Mouse (Mus musculus) hindlimb bud, embryonic 11.5 days (tissue): ENCODE results near the gene Hoxc9.

Experiments
- DNase-seq: peaks from one replicate; pipeline ENCODE4 v3.0.0-alpha.2; 2012; ENCODE audit warnings: low read depth, low spot score; ENCODE audit errors: extremely low spot score

Gene Hoxc9

DNA sequence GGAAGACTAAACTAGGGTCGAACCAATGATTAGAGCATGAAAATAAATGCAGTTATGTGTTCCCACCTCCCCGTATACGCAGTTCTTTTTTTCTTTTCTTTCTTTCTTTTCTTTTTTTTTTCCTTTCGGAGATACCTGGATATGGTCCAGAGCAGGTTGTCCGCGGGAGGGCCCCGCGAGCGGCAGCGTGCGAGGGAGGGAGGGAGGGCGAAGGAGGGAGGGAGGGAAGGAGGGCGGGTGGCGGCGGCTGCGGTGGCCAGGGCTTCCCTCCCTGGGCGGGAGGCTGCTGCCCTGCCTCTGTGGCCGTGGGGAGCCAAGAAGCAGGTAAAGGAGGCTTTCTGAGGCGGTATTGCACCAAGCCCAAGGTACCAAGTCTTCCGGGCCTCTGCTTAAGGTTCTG lies at the start of gene Hoxc9:
Gene Hoxc9 (plus strand): TSS at position 269 of the 400 bp plus-strand sequence.
- no peak for DNase-seq

DNA sequence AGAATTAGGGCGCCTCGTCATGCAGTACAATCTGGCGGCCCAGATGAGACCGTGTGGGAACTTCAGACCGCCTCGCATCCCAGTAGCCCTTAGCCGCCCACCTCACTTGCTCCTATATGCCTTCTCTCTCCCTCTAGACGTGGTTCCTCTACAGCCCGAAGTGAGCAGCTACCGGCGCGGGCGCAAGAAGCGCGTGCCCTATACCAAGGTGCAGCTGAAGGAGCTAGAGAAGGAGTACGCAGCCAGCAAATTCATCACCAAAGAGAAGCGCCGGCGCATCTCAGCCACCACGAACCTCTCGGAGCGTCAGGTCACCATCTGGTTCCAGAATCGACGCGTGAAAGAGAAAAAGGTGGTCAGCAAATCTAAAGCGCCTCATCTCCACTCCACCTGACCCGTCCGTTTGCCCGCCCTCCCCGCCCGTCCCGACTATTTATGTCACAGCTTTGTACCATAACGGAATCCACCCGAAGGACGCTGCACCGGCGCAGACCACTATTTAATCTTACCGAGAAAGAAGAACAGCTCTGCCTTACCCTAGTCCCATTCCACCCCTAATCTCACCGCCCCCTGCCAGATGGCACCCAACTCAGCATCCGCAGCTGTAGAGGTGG lies 49.1 kb upstream of the Hoxc9 start:
- DNase-seq, result no peak

DNA sequence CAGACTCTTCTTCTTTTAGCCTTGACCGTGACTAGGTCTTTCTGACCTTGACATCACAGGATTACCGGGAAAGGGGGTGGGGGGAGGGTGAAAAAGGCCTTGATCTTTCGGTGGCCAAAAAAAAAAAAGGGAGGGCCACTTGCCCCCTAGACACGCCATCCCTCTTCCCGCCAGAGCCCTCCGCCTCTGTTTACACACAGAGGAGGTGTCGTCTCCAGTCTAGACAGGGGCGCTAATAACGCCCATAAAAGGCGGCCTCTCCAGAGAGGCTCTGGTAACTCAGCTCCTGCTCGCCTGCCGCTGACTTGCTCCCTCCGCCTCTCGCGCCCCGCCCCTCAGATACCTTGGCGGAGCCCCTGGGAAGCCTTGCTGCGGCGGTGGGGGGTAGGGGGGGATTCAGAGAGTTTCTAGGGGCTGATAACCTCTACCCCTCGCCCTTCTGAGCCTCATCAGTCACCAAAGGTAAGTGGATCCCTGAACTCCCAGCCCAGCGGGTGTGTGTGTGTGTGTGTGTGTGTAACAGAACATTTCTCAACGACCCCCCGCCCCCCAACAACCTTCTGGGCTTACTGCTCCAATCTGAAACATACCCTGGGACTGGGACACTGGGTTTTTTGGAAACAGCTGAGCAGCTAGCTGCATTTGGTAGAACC lies 44.4 kb upstream of the Hoxc9 start:
- no peak for DNase-seq

DNA sequence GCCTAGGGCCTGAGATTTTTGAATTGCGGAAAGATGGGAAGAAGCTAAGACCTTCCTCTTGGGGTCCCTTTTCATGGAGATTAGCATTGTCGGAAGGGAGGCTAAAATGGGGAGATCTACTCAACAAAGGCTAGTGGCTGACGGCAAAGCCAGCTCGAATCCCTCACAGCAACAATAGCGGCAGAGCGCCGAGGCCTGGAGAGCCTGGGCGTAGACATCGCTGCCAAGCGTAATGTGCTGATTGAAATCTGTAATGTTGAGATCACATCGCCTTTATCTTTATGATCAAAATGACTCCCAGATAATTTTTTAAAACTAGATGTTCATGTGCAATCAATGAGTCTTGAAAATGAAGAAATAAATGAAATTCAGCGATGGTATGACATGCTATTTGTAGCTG lies 41.8 kb upstream of the Hoxc9 start:
- no peak for DNase-seq

DNA sequence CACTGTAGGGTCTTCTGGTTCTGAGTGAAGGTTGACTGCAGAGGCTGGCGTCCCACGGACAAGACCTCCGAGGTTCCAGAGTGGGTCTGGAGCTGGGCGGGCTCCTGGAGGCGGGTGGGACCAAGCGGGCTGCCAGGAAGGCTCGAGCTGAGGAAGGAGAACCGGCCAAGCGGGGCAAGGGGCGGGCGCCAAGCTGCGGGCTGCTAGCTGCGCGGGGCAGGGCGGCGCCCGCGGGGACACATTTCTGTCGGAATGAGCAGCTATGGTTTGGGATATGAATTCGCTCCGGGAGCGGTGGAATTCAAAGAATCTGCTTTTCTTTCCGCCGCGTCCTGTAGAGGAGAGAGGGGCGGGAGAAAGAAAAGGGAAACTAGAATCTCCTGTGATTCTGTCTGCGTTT lies 41.3 kb upstream of the Hoxc9 start:
- DNase-seq, result no peak

DNA sequence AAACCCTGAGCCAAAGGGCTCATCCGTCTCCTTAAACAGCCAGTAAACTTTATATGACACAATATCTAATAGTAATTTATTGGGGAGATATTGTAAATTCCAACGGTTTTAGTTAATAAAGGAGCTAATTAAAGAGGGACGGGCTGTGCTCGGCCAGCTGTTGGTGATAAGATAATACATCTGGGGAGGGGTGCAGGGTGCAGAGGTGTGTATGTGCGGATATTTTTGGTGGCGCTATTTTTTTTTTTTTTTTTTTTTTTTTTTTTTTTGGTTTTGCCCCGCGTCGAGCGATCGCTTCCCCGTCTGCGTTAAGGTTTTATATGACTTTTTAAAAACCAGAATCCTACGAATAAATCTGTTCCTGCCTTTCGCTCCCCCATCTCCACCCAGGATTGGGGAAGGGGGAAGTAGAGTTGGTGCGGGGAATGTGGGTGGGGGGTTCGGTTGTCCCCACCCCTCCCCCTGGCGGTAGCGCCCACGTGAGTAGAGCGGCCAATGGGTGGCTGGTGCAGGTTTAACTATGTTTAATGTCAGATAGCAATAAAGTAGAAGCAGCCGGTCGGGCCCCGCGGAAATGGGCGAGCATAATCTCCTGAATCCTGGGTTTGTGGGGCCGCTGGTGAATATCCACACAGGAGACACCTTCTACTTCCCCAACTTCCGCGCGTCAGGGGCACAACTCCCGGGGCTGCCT lies 39.8 kb upstream of the Hoxc9 start, which contains the start of gene Hoxc12:
Gene Hoxc12 (plus strand): TSS at position 479 of the 694 bp plus-strand sequence.
- no peak for DNase-seq

DNA sequence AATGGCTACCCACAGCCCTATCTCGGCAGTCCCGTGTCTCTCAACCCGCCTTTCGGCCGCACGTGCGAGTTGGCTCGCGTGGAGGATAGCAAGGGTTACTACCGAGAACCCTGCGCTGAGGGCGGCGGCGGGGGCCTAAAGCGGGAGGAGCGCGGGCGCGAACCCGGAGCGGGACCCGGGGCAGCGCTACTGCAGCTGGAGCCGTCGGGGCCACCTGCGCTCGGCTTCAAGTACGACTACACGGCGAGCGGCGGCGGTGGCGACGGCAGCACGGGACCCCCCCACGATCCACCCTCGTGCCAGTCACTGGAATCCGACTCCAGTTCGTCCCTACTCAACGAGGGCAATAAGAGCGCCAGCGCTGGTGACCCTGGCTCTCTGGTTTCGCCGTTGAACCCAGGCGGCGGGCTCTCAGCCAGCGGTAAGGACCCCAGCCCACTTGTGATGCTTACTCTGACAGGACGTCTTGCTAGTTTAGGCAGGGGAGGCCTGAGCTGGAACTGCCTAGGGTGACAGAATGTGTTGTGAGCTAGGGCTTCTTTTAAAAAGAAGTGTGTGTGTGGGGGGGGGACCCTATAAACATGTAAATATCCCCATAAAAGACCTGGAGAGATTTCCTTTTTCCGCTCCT lies 39.1 kb upstream of the Hoxc9 start:
- DNase-seq, result no peak

DNA sequence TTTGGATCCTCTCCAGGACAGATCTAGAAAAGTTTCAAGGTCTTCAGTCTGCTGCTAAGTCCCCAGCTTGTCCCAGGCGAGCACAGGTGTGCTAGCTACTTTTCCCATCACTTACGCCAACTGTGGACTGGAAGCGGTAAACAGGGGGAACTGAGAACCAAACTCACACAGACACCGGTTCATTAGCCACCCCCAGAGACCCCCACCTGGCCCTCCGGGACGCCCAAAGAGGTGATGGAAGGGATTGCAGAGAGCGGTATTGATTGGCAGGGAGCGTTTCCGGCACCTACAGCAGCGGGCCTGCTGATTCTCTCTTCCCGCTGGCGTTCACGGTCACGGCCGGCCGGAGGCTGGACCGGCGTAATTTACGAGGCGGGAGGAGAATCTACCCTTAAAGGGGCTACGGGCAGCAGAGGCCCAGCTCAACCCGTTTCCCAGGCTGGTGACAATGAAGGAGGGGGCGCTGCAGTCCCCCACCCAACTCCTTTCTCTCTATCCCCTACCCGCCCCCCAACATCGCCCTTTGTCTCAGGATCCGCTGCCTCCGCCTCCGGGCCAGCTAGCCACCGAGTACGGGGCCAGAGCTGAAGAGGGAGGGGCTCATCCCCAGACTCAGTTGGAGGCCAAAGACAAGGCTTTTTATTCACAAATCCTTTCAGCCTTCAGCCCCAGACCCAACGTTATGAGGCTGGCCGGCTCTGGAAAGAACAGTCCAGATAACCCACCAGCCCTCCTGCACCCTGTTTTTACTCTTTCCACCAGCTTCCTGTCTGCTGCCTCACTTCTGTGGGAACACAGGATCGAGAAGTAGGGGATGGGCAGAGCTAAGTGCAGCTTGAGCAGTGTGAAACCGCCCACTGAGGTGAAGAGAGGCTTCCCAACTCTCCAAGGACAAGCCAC lies 36.7 kb upstream of the Hoxc9 start:
- no peak for DNase-seq

DNA sequence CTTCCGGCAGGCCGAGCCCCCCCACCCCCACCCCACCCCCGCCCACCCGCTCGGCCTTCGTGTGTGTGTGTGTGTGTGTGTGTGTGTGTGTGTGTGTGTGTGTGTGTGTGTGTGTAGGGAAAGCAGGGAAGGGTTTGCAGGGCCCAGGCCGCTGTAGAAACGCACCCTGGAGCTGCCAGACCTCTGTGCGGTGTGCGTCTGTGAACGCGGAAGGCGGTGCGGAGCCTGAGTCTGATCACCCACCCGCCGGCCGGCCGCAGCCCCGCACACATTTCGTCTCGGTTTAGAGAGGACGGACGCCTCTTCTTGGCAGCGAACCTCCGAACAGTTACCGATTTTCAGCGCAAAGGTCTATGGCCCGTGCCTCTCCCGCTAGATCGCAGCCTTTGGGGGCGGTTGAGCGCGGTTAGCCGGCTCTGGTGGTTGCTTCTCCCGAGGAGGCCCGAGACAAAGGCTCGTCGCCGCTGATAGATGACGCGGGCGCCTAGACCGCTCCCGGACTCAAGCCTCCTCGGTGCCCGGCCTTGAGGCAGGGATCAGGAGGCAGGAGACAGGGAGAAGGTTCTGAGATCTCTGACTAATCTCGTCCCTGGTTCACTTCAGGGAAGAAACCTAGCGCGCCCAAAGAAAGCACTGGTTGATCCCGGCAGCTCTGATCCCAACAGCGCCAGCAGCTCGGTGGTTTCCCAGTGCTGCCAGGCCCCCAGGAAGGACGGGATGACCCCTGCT lies 33.3 kb upstream of the Hoxc9 start:
- DNase-seq, result no peak

DNA sequence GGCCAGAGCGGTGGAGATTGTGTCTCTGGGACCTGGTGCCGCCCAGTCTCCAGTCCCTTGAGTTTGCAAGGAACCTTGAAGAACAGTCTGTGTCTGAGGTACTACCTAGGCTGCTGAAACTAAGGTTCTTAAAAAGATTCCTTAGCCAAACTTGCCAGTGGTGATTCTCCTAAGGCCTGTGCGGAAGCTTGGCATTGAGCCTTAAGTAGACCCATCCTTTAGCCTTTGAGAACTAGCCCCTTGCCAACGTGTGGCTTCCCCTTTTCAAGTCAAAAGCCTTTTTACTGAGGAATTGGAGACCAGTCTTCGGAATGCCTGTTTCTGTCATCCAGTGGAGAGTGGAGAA lies 32.8 kb upstream of the Hoxc9 start:
- no peak for DNase-seq

DNA sequence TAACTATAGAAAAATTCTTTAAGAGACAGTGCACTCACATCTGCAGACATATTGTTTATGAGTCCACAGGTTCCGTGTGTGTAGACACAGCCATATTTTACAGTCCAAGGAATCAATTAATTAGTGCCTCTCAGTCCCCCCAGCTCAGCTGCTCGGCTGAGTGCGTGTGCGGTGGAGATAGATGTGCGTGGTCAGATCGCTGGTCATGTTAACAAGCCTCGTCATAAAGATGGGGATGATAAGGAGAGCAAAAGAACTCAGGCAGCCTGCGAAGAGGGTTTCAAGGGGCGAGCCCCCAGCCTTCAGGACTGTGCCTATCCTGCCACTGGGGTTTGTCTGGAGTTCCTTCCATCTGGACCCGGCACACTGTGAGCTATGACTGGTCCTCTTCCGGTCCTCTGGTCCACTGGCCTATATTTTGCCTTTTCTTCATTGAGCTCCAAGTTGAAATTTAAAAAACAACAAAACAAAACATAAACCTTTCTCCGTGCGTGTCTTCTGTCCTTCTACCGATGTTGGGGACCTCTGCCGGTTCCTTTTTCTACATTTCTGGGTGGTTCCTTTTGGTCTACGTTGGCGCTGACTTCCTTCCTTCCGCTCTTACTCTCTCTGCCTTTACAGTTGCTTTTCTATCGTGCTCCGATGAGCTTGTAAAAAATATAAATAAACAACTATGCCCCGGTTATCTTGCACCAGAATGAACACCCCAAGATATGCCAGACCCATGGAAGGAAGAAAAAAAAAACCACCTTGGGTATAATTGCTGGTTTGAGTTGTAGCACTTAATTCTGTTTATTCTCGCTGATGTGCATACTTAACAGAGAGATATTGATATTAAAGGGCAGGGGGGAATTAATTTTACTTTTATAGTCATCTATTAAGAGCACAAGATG lies 30.8 kb upstream of the Hoxc9 start:
- DNase-seq, result no peak

DNA sequence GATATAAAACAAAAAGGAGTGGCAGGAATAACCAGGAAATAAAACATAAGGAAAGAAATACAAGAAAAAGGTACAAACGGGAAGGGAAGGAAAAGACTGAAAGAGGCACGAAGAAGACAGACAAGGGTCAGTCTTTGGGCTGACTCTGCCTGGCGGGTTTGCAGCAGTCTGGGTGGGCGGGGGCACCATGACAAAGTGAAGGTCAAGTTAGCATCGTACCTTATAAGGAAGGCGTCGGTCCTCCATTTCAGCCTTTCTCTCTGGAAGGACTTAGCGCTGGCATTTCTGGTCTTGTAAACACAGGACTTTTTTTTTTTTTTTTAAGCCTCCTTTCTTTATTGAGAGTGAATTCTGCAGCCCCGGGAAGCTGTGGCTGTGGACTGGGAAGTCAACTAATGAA lies 29.0 kb upstream of the Hoxc9 start:
- no peak for DNase-seq

DNA sequence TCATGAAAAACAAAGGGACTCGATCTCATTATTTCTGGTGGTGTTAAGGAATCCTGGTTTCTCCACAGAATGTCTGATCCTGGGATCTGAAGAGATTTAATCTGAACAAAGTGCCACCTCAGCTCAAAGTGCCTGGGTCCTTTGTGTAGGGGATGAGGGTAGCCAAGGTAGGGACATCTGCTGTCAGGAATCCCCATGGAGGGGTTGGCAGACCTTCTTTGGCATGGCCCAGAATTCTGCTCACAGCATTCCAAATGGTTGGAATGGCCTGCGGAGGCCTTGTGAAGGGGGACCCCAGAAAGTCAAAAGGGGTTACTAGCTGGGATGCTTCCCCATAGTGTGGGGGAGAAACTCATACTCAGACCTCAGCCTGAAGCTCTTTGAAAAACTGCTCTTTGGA lies 27.4 kb upstream of the Hoxc9 start:
- no peak for DNase-seq

DNA sequence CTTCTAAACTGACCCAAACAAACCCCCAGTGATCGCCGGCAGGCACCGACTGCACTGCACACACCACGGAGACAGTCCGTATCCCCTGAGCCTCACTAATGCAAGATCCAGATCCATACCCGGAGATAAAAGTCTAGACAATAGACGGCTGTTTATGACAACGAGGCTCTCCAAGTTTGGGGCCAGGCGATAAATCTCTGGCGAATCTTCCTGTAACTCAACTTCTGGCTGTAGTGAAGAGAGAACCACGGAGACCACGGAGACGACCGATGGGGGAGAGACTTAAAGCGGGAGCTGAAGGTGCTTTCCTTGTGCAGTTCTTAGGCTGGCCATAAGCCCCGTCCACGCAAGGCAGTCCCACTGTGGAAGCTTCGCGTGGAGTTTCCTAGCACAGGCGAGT lies 26.5 kb upstream of the Hoxc9 start:
- no peak for DNase-seq

DNA sequence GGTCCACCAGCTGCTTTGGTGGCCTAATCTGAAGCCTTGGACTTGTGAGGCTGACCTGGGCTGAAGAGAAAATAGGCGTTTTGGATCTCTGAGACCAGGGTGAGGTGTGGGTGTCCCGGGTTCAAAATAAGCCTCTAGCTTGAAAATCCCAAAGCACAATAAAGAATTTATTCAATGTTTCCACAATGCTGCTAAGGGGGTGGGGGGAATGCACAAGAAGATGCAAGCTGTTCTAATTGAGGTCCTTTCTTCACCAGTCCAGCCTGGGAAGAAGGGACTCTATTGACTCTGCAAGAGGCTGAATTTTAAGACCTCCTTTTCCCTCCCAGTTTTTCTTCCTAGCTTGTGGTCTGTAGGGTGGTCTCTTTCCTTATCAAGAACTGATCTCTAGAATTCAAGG lies 25.4 kb upstream of the Hoxc9 start:
- DNase-seq, result no peak

DNA sequence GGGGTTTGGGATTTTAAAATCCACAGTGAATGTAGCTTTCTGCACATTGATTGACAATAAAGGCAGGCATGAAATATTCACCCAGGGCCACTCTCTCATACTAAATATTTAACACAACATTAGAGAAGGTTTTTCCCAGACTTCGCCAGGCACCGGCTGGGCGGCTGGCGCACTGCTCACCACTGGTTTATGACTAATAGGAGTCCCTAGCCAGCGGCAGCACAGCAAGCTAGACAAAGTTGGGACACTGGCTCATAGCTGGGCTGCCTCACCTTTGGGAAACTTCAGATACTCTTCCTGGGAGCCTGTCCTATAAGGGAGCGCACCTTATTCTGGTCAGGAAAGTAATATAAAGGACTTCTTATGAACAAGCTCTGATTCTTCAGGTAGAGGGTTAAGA lies 22.7 kb upstream of the Hoxc9 start:
- no peak for DNase-seq

DNA sequence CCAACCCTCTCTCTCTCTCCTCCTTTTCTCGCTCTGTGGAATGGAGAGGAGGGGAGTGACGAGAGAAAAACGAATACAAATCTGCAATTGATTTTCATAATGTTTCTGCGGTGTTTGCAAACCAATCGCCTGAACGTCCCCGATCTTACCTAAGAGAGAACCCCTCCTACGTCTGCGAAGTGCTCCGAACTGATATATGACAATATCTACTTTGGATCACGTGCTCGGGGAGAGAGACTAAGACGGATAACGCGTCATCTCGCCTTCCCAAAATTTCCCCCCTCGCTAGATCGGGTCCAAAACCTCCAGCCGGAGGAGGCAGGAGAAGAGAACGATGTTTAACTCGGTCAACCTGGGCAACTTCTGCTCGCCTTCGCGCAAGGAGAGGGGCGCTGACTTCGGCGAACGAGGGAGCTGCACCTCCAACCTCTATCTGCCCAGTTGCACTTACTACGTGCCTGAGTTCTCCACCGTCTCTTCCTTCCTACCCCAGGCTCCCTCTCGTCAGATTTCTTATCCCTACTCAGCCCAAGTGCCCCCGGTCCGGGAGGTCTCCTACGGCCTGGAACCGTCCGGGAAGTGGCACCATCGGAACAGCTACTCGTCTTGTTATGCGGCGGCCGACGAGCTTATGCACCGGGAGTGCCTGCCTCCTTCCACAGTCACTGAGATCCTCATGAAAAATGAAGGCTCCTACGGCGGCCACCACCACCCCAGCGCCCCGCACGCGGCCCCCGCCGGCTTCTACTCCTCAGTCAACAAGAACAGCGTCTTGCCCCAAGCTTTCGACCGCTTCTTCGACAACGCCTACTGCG lies 21.8 kb upstream of the Hoxc9 start, which contains the start of gene Hoxc11:
Gene Hoxc11 (plus strand): TSS at position 236 of the 815 bp plus-strand sequence.
- no peak for DNase-seq

DNA sequence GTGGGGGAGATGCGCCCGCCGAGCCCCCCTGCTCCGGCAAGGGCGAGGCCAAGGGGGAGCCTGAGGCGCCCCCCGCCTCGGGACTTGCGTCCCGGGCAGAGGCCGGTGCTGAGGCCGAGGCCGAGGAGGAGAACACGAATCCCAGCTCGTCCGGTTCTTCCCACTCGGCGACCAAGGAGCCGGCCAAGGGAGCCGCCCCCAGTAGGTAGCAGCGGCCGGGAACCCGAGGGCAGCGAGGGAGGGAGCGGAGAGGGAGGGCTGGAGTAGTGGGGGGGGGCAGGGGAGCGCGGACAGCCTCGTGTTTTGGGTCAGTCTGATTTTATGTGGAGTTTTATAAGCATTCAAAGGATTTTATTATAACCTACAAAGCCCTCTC lies 21.2 kb upstream of the Hoxc9 start:
- no peak for DNase-seq
